Mouse (Mus musculus) ovary, adult 2 months (tissue): ENCODE data around the gene Cltb. TPM values are rescaled to one million over a fixed set of nuclear protein-coding genes. Genes with fewer than 3 reads are reported as not detected.

ENCODE experiments used
- polyA plus RNA-seq: library from polyadenylated mRNA; depleted of rRNA; stranded (reverse); fragments of >200 nt; gene quantifications from 2 replicates; pipeline ENCODE4 v1.2.3, GENCODE M21; 2012; rRNA removed

Cltb gene
- 36.0 and 38.9 TPM in 2 replicates for polyA plus RNA-seq

GRCm38 (mm10) chr13:54610972-54611754 is at the start of gene Cltb:
Gene Cltb (minus strand): TSS chr13:54611344.

GRCm38 (mm10) chr13:54621155-54621932 is 10.2 kb upstream of the Cltb start, which contains the start of gene Faf2:
Gene Faf2 (plus strand): TSS chr13:54621784.

GRCm38 (mm10) chr13:54589996-54590951 is 20.9 kb downstream of the Cltb start, which contains the start of the genes Nop16 and Higd2a:
Gene Nop16 (minus strand): TSS chr13:54590090.
Gene Higd2a (plus strand): TSS chr13:54590207.

GRCm38 (mm10) chr13:54574854-54575481 is 36.2 kb downstream of the Cltb start, which contains the start of gene Arl10:
Gene Arl10 (plus strand): TSS chr13:54575015.

GRCm38 (mm10) chr13:54565201-54565581 is 46.0 kb downstream of the Cltb start, which contains the start of gene 4833439L19Rik:
Gene 4833439L19Rik (minus strand): TSS chr13:54565435.

Other genes starting within 250 kb of the Cltb start
- 16.3 and 19.6 TPM in 2 replicates for gene Cplx2, start 240.0 kb downstream of the Cltb start, polyA plus RNA-seq
- gene Thoc3, start 142.5 kb downstream of the Cltb start, polyA plus RNA-seq: 79.3 and 88.9 TPM in 2 replicates
- 11.6 and 12.0 TPM in 2 replicates for gene Simc1, start 107.6 kb downstream of the Cltb start, polyA plus RNA-seq
- gene 4833439L19Rik, start 45.9 kb downstream of the Cltb start, polyA plus RNA-seq: 111 and 117 TPM in 2 replicates
- gene Arl10, start 36.3 kb downstream of the Cltb start, polyA plus RNA-seq: 38.6 and 40.7 TPM in 2 replicates
- gene Nop16, start 21.3 kb downstream of the Cltb start, polyA plus RNA-seq: 10.4 and 12.2 TPM in 2 replicates
- 57.0 and 95.4 TPM in 2 replicates for gene Higd2a, start 21.1 kb downstream of the Cltb start, polyA plus RNA-seq
- gene Faf2, start 10.4 kb upstream of the Cltb start, polyA plus RNA-seq: 21.5 and 24.4 TPM in 2 replicates
- gene Rnf44, start 82.6 kb upstream of the Cltb start, polyA plus RNA-seq: 295 and 422 TPM in 2 replicates
- 0.18 and 0.26 TPM in 2 replicates for gene Cdhr2, start 90.1 kb upstream of the Cltb start, polyA plus RNA-seq
- 0.91 and 1.1 TPM in 2 replicates for gene Gprin1, start 138.5 kb upstream of the Cltb start, polyA plus RNA-seq
- 0.16 TPM in 1 of 2 replicates, not detected in the other for gene Sncb, start 155.3 kb upstream of the Cltb start, polyA plus RNA-seq
- gene Eif4e1b, start 172.7 kb upstream of the Cltb start, polyA plus RNA-seq: 19.3 and 22.6 TPM in 2 replicates
- 16.9 and 18.2 TPM in 2 replicates for gene Tspan17, start 178.0 kb upstream of the Cltb start, polyA plus RNA-seq